Mouse (Mus musculus) urinary bladder, postnatal 14 days (tissue): ENCODE results near the gene Proser3.

Experiments
- DNase-seq: peaks from one replicate; pipeline ENCODE4 v3.0.0; 2021; ENCODE audit warnings: low spot score

Proser3 gene

DNA sequence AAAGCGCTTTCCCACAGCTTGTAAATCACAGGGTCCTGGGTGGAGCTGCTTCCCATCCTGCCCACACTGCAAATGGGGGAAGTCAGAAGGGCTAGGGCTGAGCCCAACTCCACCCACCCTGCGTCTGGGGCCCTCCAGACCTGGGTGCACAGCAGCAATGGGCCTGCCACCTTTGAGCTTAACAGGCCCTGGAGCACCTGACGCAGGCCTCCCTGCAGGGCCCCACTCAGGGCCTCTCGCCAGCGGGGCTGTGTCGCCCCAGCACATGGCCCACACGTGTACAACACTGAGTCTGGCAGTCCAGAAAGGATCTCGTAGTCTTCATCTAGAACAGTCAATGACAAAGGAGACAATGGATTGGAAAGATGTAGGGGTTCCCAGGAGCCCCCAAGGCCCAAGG, 27.9 kb upstream of the Proser3 start:
- DNase-seq, result no peak

GRCm38 (mm10) chr7:30572969-30573368, 20.9 kb upstream of the Proser3 start:
- DNase-seq, result peak; percentile 58

GRCm38 (mm10) chr7:30572389-30572788, 20.3 kb upstream of the Proser3 start:
- no peak for DNase-seq

DNA sequence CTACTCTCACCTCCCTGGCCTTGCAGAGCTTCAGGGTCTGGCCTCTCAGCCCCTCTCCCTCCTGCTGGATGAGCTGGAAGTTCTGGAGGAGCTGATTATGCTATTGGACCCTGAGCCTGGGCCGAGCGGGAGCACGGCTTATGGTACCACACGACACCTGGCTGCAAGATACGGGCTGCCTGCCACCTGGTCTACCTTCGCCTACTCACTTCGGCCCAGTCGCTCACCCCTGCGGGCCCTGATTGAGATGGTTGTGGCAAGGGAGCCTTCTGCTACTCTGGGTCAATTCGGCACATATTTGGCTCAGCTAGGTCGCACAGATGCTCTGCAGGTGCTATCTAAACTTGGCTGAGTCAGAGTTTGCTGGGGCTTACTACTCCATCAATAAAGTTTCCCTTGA, 15.5 kb upstream of the Proser3 start:
- no peak for DNase-seq

DNA sequence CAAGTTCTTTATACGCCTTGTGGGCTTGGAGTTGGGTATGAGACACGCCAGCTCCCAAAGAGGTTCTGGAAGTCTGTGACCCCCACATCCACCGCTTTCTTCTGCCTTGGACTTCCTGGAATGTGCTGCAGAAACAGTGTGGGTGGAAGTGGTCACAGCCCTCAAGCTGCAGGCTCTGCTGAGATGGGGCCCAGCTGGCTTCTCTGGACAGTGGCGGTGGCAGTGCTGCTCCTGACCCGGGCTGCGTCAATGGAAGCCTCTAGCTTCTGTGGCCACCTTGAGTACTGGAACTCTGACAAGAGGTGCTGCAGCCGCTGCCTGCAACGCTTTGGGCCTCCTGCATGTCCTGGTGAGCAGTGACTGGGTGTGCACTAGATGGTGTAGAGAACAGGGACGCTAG, 13.9 kb upstream of the Proser3 start:
- DNase-seq, result no peak

- DNase-seq, result no peak
Observed at GRCm38 (mm10) chr7:30564970-30565571, 13.0 kb upstream of the Proser3 start, which contains the start of gene Igflr1. Igflr1 (plus strand) TSS chr7:30565427.

GRCm38 (mm10) chr7:30563906-30564280, 11.8 kb upstream of the Proser3 start:
- DNase-seq, result no peak

DNA sequence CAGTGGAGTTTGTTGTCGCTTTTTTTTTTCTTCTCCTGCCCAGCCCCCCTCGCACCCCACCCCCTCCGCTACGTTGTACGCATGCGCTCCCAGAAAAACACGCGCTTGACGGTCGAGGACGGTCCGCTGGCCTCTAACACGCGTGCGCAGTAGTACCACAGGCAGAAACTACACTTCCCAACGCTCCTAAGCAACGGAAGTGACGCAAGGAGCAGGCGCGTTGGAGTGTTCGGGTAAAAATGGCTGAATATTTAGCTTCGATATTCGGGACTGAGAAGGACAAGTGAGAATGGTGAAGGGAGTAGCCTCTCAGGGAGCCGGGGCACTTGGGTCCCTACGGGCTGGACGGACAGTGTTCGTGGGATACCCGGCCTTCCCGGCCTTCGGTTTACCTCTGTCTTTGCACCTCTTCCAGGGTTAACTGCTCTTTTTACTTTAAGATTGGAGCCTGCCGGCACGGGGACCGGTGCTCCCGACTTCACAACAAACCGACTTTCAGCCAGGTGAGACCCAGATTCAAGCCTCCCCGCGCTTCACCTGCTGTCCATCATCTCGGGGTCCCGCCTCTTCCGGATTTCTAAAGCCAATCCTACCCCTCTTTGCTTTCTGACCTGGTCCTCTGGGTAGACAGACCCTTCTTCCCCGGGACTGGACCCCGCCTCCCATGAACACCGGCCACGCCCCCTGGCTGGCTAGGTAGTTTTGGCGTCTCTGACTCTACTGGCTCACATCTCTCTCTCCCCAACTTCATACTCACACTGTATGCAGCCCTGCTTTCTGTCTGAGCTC, 11.2 kb upstream of the Proser3 start, which contains the start of the genes U2af1l4, Gm49396 and Psenen:
Gene U2af1l4 (plus strand): TSS at position 185 of the 789 bp plus-strand sequence.
Gene Gm49396 (plus strand): TSS at position 228 of the 789 bp plus-strand sequence.
Gene Psenen (minus strand): TSS at position 511 of the 789 bp plus-strand sequence.
- peak; percentile 97 for DNase-seq

DNA sequence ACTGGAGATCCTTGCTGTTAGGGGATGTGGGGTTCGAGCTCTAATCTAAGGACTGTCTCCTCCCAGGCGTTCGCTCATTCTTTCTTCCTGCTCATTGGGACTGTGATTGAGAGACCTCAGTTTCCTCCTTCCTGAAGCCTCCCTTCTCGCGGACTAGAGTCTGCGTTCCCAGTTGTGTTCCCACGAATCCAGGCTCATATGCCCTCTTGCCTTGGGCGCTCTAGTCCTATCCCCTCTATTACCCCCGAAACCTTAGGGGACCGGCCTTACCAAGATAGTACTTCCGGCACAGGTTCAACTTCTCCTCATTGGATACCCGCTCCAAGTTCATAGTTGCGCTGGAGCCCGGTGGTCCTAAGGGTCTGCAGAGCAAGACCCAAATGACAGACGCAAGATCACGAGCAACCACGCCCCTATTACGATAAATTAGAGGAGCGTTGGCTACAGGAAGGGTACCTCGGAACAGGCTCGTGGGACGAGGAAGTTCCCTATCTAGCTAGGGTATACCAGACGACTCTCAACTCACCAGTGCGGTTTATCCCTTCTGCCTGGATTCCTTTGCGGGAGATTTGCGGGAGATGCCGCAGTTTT, 10.5 kb upstream of the Proser3 start:
- no peak for DNase-seq

DNA sequence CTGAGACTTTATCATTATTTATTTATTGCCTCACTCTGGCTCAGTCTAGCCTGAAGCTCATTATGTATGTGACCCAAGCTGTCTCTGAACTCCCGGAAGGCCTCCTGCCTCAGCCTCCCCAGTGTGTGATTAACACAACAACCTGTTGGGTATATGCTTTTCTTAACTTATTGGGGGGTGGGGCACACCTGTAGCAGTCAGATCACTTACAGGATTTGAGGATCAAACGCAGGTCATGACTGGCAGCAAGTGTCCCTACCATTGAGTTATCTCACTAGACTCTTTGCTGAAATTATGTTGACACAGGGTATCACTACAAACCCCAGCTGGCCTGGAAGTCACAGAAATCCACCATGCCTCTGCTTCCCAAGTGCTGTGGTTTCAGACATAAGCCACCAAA, 8.2 kb upstream of the Proser3 start:
- DNase-seq, result no peak

GRCm38 (mm10) chr7:30559443-30559954, 7.4 kb upstream of the Proser3 start, which contains the start of gene Lin37:
Lin37 (minus strand) TSS chr7:30559838.
- DNase-seq, result peak; percentile 97

- DNase-seq, result no peak
Observed at GRCm38 (mm10) chr7:30558656-30559442, 6.8 kb upstream of the Proser3 start.

GRCm38 (mm10) chr7:30557901-30558514, 5.9 kb upstream of the Proser3 start:
- DNase-seq, result no peak

GRCm38 (mm10) chr7:30556894-30557536, 4.9 kb upstream of the Proser3 start:
- DNase-seq, result no peak

DNA sequence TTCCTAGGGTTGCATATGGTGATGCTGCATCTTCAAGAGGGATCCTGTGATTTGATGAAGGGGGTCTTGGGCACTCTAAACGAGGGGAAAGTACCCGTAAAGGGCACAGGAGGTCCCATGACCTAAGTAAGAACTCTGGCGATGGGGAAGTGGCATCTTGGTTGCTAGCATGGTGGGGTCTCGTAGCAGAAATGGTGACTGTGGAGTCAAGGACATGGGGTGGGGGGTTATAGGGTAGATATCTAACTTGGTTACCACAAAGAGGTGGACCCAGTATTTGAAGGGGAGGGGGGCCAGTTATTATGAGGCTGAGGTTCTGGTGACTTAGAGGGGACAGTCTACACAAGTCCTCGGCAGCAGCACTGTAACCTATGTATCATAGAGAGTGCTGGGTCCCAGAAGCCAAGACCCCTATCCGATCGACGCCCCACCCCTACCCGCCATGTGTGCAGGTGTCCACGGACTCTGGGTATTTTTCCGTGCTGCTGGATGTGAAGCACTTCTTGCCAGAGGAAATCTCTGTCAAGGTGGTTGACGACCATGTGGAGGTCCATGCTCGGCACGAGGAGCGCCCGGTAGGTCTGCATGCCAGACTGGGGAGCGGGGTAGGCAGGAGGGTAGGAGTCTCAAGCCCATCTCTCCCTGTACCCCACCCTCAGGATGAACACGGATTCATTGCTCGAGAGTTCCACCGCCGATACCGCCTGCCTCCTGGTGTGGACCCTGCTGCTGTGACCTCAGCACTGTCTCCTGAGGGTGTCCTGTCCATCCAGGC, 1.9 kb upstream of the Proser3 start:
- no peak for DNase-seq

DNA sequence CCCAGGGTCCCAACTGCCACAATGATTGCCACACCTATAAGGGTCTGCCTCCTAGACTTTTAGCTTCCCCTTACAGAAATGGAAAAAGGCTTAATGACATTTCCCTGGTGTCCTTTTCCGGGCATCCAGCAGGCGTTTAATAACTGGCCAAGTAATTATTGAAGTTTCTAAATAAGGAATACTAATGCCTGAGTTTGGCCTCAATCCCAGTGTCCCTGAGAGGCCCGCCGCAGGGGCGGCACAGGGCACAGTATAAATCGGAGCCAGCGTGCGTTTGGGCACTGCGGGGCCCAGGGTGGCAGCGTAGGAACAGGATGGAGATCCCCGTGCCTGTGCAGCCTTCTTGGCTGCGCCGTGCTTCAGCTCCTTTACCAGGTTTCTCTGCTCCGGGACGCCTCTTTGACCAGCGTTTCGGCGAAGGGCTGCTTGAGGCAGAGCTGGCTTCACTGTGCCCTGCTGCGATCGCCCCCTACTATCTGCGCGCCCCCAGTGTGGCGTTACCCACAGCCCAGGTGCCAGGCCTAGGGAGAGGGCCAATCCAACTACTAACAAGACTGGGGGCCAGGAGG, 1.0 kb upstream of the Proser3 start:
- peak; percentile 46 for DNase-seq

GRCm38 (mm10) chr7:30551445-30552101, 526 bp downstream of the Proser3 start:
- peak; percentile 57 for DNase-seq

DNA sequence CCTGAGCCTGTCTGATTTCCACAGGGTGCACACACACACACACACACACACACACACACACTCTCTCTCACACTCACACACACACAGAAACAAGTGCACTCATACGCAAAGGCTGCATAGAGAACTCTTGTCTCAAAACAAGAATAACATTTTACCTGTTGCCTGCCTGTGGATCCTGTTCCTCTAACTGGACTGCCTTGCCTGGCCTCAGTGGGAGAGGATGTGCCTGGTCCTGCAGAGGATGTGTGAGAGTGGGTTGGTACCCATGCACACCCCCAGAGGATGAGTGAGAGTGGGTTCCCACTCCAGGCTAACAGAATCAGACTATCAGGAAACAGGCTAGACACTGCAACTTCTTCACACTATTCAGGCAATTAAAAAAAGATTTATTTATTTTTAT, 1.5 kb downstream of the Proser3 start:
- DNase-seq, result no peak

GRCm38 (mm10) chr7:30549880-30550279, 2.2 kb downstream of the Proser3 start:
- DNase-seq, result no peak
